ENCODE assay signal across 24 mouse cellular contexts in the genomic region with DNA sequence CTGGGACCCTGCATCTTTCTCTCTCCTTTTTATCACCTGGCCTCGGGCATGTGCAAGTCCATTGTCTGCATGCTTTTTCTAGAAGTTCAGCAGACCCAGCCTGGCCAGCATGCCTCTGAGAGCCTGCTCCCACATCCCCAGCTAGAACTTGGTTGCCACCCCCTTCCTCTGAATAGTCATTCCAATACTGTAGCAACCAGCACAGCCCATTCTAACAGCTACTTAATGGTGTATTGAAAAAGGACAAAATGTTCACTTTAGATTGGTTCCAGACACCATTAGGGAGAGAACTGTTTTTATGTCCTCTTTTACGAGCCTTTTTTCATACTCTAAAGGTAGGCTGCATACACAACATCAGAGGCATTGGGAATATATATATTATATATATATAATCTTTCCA.
"Had no signal": no experiment of that assay in that cellular context is flagged by ENCODE, and none has a peak within 500 bp of the region (broad histone marks: within the 10 kb centered on the region; RNA-seq: fewer than 3 reads in every experiment).

No protein-coding gene starts in this region.

- H3K4me1 ChIP-seq: heart, embryonic 13.5 days; heart, embryonic 15.5 days; hindbrain, embryonic 15.5 days had no signal

- ATAC-seq: hindbrain, postnatal 0 days; intestine, embryonic 16.5 days had no signal

- H3K27ac ChIP-seq: heart, embryonic 13.5 days; heart, embryonic 15.5 days; hindbrain, embryonic 13.5 days; hindbrain, embryonic 15.5 days; hindbrain, postnatal 0 days; kidney, embryonic 15.5 days; kidney, postnatal 0 days; liver, embryonic 13.5 days; liver, embryonic 15.5 days had no signal

- DNase-seq: gastrocnemius, postnatal 14 days; heart, adult 18-20 months; heart, postnatal 14 days; heart, postnatal 36 days; kidney, adult 11 months; kidney, adult 2 months; kidney, adult 9 months; kidney, postnatal 14 days; kidney, postnatal 36 days; layer of hippocampus, adult 9-11 months; layer of hippocampus, postnatal 36 days; liver; liver, embryonic 13.5 days had no signal

- H3K9ac ChIP-seq: heart, embryonic 13.5 days; heart, embryonic 15.5 days; hindbrain, embryonic 13.5 days; hindbrain, embryonic 15.5 days; kidney, embryonic 15.5 days; liver, embryonic 13.5 days; liver, embryonic 15.5 days had no signal

- H3K4me3 ChIP-seq: heart, embryonic 13.5 days; heart, embryonic 15.5 days; hindbrain, embryonic 13.5 days; hindbrain, embryonic 15.5 days; kidney, embryonic 15.5 days; liver, embryonic 13.5 days; liver, embryonic 15.5 days had no signal

- H3K36me3 ChIP-seq: heart, embryonic 13.5 days; heart, embryonic 15.5 days; hindbrain, embryonic 13.5 days; hindbrain, embryonic 15.5 days; kidney, embryonic 15.5 days; liver, embryonic 13.5 days; liver, embryonic 15.5 days had no signal

- H3K9me3 ChIP-seq: heart, embryonic 13.5 days; heart, embryonic 15.5 days; hindbrain, embryonic 13.5 days; hindbrain, embryonic 15.5 days; kidney, embryonic 15.5 days; liver, embryonic 13.5 days; liver, embryonic 15.5 days had no signal

- H3K4me2 ChIP-seq: heart, embryonic 11.5 days; heart, embryonic 13.5 days; heart, embryonic 15.5 days; hindbrain, embryonic 13.5 days; hindbrain, embryonic 15.5 days; kidney, embryonic 15.5 days; liver, embryonic 11.5 days; liver, embryonic 13.5 days; liver, embryonic 15.5 days had no signal

- H3K27me3 ChIP-seq: heart, embryonic 13.5 days; heart, embryonic 15.5 days; hindbrain, embryonic 13.5 days; hindbrain, embryonic 15.5 days; kidney, embryonic 15.5 days; liver, embryonic 13.5 days; liver, embryonic 15.5 days had no signal
